Mouse (Mus musculus) megakaryocyte, embryonic 14.5 days (primary cell): ENCODE measurements around the gene Gm21477.
"Not testable (repeated sequence)": the region's sequence is repeated elsewhere in the genome, so short reads cannot be mapped to it uniquely, and the experiment has no call there.

Source experiments
- FLI1 ChIP-seq: IDR thresholded peaks from 2 replicates; pipeline ENCODE4 v1.6.1; 2012; ENCODE audit warnings: low read length, inconsistent platforms, mixed read lengths
- GATA1 ChIP-seq: IDR thresholded peaks from 3 replicates; pipeline ENCODE4 v1.6.1; 2012; ENCODE audit warnings: mixed read lengths, low read length, inconsistent platforms, borderline replicate concordance

DNA sequence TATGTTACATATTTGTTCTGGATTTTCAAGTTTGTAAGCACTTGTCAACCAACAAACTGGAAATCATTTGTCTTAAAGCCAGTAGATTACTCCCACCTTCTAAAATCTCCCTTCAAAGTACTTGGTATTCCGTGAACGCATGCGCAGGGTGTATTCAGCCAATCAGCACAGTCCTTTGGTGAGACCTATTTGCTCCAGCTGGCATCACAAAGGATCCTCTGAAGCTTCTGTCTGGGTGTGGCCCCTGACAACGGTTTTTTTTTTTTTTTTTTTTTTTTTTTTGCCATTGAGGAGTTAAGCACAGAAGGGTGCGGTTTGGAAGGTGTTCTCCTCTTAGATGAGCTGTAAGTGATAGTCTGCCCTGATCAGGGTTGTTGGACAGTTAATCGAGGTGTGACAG, at the start of gene Gm21477:
- TF ChIP-seq GATA1, FLI1: not testable (repeated sequence)
